Mouse (Mus musculus) stomach, embryonic 16.5 days (tissue): ENCODE measurements around the gene Zdhhc6. TPM values are rescaled to one million over a fixed set of nuclear protein-coding genes. Genes with fewer than 3 reads are reported as not detected.

Experiments
- ATAC-seq: fragments of 200-750 bp; cut with Nextera tagmentation; 2 replicates; pipeline ENCODE4 v1.8.0; 2017; ENCODE audit warnings: moderate number of reproducible peaks, moderate TSS enrichment; ENCODE audit not compliant: insufficient read depth, low FRiP score
- H3K27ac ChIP-seq: fragments of 300-500 bp; sonication (generic); 2 replicates; pipeline ENCODE4 v1.5.1; 2014; ENCODE audit warnings: low read length
- H3K27me3 ChIP-seq: fragments of 300-500 bp; sonication (generic); 2 replicates; pipeline ENCODE4 v1.6.1; 2014; ENCODE audit warnings: low read length, control low read depth, mixed read lengths; ENCODE audit not compliant: control insufficient read depth, insufficient read depth
- H3K36me3 ChIP-seq: fragments of 300-500 bp; sonication (generic); 2 replicates; pipeline ENCODE4 v1.6.1; 2014; ENCODE audit warnings: low read length; ENCODE audit not compliant: control insufficient read depth, insufficient read depth
- H3K4me1 ChIP-seq: fragments of 300-500 bp; sonication (generic); 2 replicates; pipeline ENCODE4 v1.6.1; 2014; ENCODE audit warnings: low read length, control low read depth, mixed read lengths; ENCODE audit not compliant: control insufficient read depth, insufficient read depth
- H3K4me2 ChIP-seq: fragments of 300-500 bp; sonication (generic); 2 replicates; pipeline ENCODE4 v1.6.1; 2014; ENCODE audit warnings: low read depth, low read length, mixed read lengths
- H3K4me3 ChIP-seq: fragments of 300-500 bp; sonication (generic); replicated peaks from 2 replicates; pipeline ENCODE4 v1.5.1; 2014; ENCODE audit warnings: mild to moderate bottlenecking, low read length
- H3K9ac ChIP-seq: fragments of 300-500 bp; sonication (generic); 2 replicates; pipeline ENCODE4 v1.6.1; 2014; ENCODE audit warnings: low read length
- H3K9me3 ChIP-seq: fragments of 300-500 bp; sonication (generic); replicated peaks from 2 replicates; pipeline ENCODE4 v1.6.1; 2016; ENCODE audit warnings: low read length, control low read depth; ENCODE audit not compliant: control insufficient read depth
- WGBS: fragments of 180-500 bp; shearing (Covaris S2); extraction: QIAGEN DNeasy Blood & Tissue Kit; methylation state at CpG from one replicate; pipeline ENCODE4 v1.1.7; 2014; 5-methylcytosine and 5-hydroxymethylcytosine counted together
- polyA plus RNA-seq: library from polyadenylated mRNA; unstranded; fragments of >200 nt; fragmentation: Nextera tagmentation; extraction: Ambion mirVana; gene quantifications from 2 replicates; pipeline ENCODE4 v1.2.1, GENCODE M21; 2015

Zdhhc6 gene
- polyA plus RNA-seq, 1 experiment from 2014 or later: 85.8 TPM

GRCm38 (mm10) chr19:55296301-55296700 lies 19.5 kb downstream of the Zdhhc6 start:
- no peak for ATAC-seq
- Histone ChIP-seq H3K27ac (no peak overlapping the region), H3K4me2 (no peak overlapping the region), H3K36me3 (peaks cover 10% of the 10 kb centered on the region), H3K9ac (no peak overlapping the region), H3K4me1 (no peaks in the 10 kb centered on the region), H3K4me3 (no peak overlapping the region), H3K27me3 (no peaks in the 10 kb centered on the region), H3K9me3 (no peaks in the 10 kb centered on the region)
- 93% methylated on average over 2 of the region's 2 CpGs for WGBS

GRCm38 (mm10) chr19:55295556-55295955 lies 20.3 kb downstream of the Zdhhc6 start:
- no peaks in the 10 kb centered on the region for H3K9me3 ChIP-seq
- H3K27ac ChIP-seq: no peak overlapping the region
- no peak overlapping the region for H3K4me2 ChIP-seq
- H3K36me3 ChIP-seq: peaks cover 10% of the 10 kb centered on the region
- no peaks in the 10 kb centered on the region for H3K4me1 ChIP-seq
- H3K27me3 ChIP-seq: no peaks in the 10 kb centered on the region
- no peak overlapping the region for H3K4me3 ChIP-seq
- WGBS: 80% methylated on average over 3 of the region's 3 CpGs
- no peak overlapping the region for H3K9ac ChIP-seq
- no peak for ATAC-seq

- no peaks in the 10 kb centered on the region for H3K9me3 ChIP-seq
- no peak overlapping the region for H3K9ac ChIP-seq
- peaks cover 10% of the 10 kb centered on the region for H3K36me3 ChIP-seq
- H3K4me2 ChIP-seq: no peak overlapping the region
- H3K4me1 ChIP-seq: no peaks in the 10 kb centered on the region
- WGBS: 86% methylated on average over 9 of the region's 9 CpGs
- no peak overlapping the region for H3K27ac ChIP-seq
- no peak for ATAC-seq
- no peak overlapping the region for H3K4me3 ChIP-seq
- no peaks in the 10 kb centered on the region for H3K27me3 ChIP-seq
Observed at GRCm38 (mm10) chr19:55295075-55295474, 20.8 kb downstream of the Zdhhc6 start.

- Histone ChIP-seq H3K27me3 (no peaks in the 10 kb centered on the region), H3K36me3 (peaks cover 10% of the 10 kb centered on the region), H3K4me1 (no peaks in the 10 kb centered on the region), H3K4me2 (no peak overlapping the region), H3K27ac (no peak overlapping the region), H3K4me3 (no peak overlapping the region), H3K9ac (no peak overlapping the region), H3K9me3 (no peaks in the 10 kb centered on the region)
- WGBS: 43% methylated on average over 4 of the region's 4 CpGs
- no peak for ATAC-seq
Observed at GRCm38 (mm10) chr19:55293175-55293574, 22.7 kb downstream of the Zdhhc6 start.

GRCm38 (mm10) chr19:55292210-55292850 lies 23.5 kb downstream of the Zdhhc6 start:
- Histone ChIP-seq H3K27ac (no peak overlapping the region), H3K9me3 (no peaks in the 10 kb centered on the region), H3K27me3 (no peaks in the 10 kb centered on the region), H3K36me3 (peaks cover 9% of the 10 kb centered on the region), H3K4me3 (no peak overlapping the region), H3K4me1 (no peaks in the 10 kb centered on the region), H3K9ac (no peak overlapping the region), H3K4me2 (no peak overlapping the region)
- 92% methylated on average over 2 of the region's 2 CpGs for WGBS
- ATAC-seq: no peak

- H3K9ac ChIP-seq: no peak overlapping the region
- H3K4me3 ChIP-seq: no peak overlapping the region
- WGBS: 85% methylated on average over 2 of the region's 2 CpGs
- no peaks in the 10 kb centered on the region; the same call in 1 of the 2 replicates for H3K36me3 ChIP-seq
- no peaks in the 10 kb centered on the region for H3K9me3 ChIP-seq
- H3K4me1 ChIP-seq: no peaks in the 10 kb centered on the region
- ATAC-seq: no peak
- no peak overlapping the region for H3K4me2 ChIP-seq
- H3K27ac ChIP-seq: no peak overlapping the region
- no peaks in the 10 kb centered on the region for H3K27me3 ChIP-seq
Observed at GRCm38 (mm10) chr19:55290621-55291270, 25.1 kb downstream of the Zdhhc6 start.

- H3K9ac ChIP-seq: no peak overlapping the region
- H3K27ac ChIP-seq: no peak overlapping the region
- no peaks in the 10 kb centered on the region for H3K27me3 ChIP-seq
- H3K4me1 ChIP-seq: no peaks in the 10 kb centered on the region
- H3K9me3 ChIP-seq: no peaks in the 10 kb centered on the region
- H3K4me3 ChIP-seq: no peak overlapping the region
- H3K36me3 ChIP-seq: no peaks in the 10 kb centered on the region
- ATAC-seq: no peak
- no peak overlapping the region for H3K4me2 ChIP-seq
Observed at GRCm38 (mm10) chr19:55288974-55289373, 26.9 kb downstream of the Zdhhc6 start.

GRCm38 (mm10) chr19:55286034-55286433 lies 29.8 kb downstream of the Zdhhc6 start:
- H3K27ac ChIP-seq: no peak overlapping the region
- H3K4me2 ChIP-seq: no peak overlapping the region
- H3K36me3 ChIP-seq: no peaks in the 10 kb centered on the region
- H3K4me1 ChIP-seq: no peaks in the 10 kb centered on the region
- no peak overlapping the region for H3K4me3 ChIP-seq
- H3K9ac ChIP-seq: no peak overlapping the region
- H3K27me3 ChIP-seq: no peaks in the 10 kb centered on the region
- WGBS: 88% methylated on average over 4 of the region's 4 CpGs
- ATAC-seq: no peak
- no peaks in the 10 kb centered on the region for H3K9me3 ChIP-seq

GRCm38 (mm10) chr19:55284093-55284492 lies 31.7 kb downstream of the Zdhhc6 start:
- Histone ChIP-seq H3K4me1 (no peaks in the 10 kb centered on the region), H3K4me2 (no peak overlapping the region), H3K9me3 (no peaks in the 10 kb centered on the region), H3K27me3 (no peaks in the 10 kb centered on the region), H3K27ac (no peak overlapping the region), H3K9ac (no peak overlapping the region), H3K4me3 (no peak overlapping the region), H3K36me3 (no peaks in the 10 kb centered on the region)
- 84% methylated on average over 4 of the region's 4 CpGs for WGBS
- ATAC-seq: peak; percentile 60
